Mouse (Mus musculus) thymus, postnatal 4 days (tissue): ENCODE results near the gene Adgrg1.

Experiments used
- DNase-seq: peaks from one replicate; pipeline ENCODE4 v3.0.0; 2021

Gene Adgrg1

GRCm38 (mm10) chr8:94996899-94997856, 22.6 kb downstream of the Adgrg1 start:
- no peak for DNase-seq

- no peak for DNase-seq
Measured at GRCm38 (mm10) chr8:94997857-94998243, 23.3 kb downstream of the Adgrg1 start.

GRCm38 (mm10) chr8:94998431-94998830, 23.9 kb downstream of the Adgrg1 start:
- DNase-seq: no peak

- DNase-seq: no peak
Measured at GRCm38 (mm10) chr8:94999004-94999403, 24.5 kb downstream of the Adgrg1 start.

GRCm38 (mm10) chr8:94999956-95000355, 25.4 kb downstream of the Adgrg1 start:
- no peak for DNase-seq

GRCm38 (mm10) chr8:95000684-95001083, 26.1 kb downstream of the Adgrg1 start:
- peak; percentile 72 for DNase-seq

GRCm38 (mm10) chr8:95001165-95001564, 26.6 kb downstream of the Adgrg1 start:
- no peak for DNase-seq

- DNase-seq: peak; percentile 81
Measured at GRCm38 (mm10) chr8:95001655-95002054, 27.1 kb downstream of the Adgrg1 start.

GRCm38 (mm10) chr8:95002089-95002655, 27.6 kb downstream of the Adgrg1 start:
- no peak for DNase-seq

- DNase-seq: no peak
Measured at GRCm38 (mm10) chr8:95012442-95012919, 37.9 kb downstream of the Adgrg1 start.

- DNase-seq: no peak
Measured at GRCm38 (mm10) chr8:95015866-95016265, 41.3 kb downstream of the Adgrg1 start.

GRCm38 (mm10) chr8:95016684-95017083, 42.1 kb downstream of the Adgrg1 start:
- DNase-seq: no peak

GRCm38 (mm10) chr8:95017451-95017850, 42.9 kb downstream of the Adgrg1 start, which contains the start of gene Adgrg3:
Gene Adgrg3 (plus strand): TSS chr8:95017692.
- no peak for DNase-seq

- no peak for DNase-seq
Measured at GRCm38 (mm10) chr8:95017969-95018635, 43.6 kb downstream of the Adgrg1 start.

GRCm38 (mm10) chr8:95020293-95020777, 45.8 kb downstream of the Adgrg1 start:
- DNase-seq: peak; percentile 77

GRCm38 (mm10) chr8:95020821-95021220, 46.3 kb downstream of the Adgrg1 start:
- peak; percentile 25 for DNase-seq

- no peak for DNase-seq
Measured at GRCm38 (mm10) chr8:95023201-95023600, 48.6 kb downstream of the Adgrg1 start.

- no peak for DNase-seq
Measured at GRCm38 (mm10) chr8:95024387-95024786, 49.8 kb downstream of the Adgrg1 start.

- DNase-seq: peak; percentile 77
Measured at GRCm38 (mm10) chr8:95025421-95025820, 50.9 kb downstream of the Adgrg1 start.

GRCm38 (mm10) chr8:95028391-95028790, 53.8 kb downstream of the Adgrg1 start:
- peak; percentile 70 for DNase-seq

- no peak for DNase-seq
Measured at GRCm38 (mm10) chr8:95037106-95037925, 62.8 kb downstream of the Adgrg1 start.
